Mouse (Mus musculus): ENCODE data around the gene Was. TPM values are rescaled to one million over a fixed set of nuclear protein-coding genes. Genes with fewer than 3 reads are reported as not detected.

Gene Was
- polyA plus RNA-seq (2014; fragmentation: Nextera tagmentation; extraction: Ambion mirVana) = 0.13 and 0.32 TPM in 2 replicates

DNA sequence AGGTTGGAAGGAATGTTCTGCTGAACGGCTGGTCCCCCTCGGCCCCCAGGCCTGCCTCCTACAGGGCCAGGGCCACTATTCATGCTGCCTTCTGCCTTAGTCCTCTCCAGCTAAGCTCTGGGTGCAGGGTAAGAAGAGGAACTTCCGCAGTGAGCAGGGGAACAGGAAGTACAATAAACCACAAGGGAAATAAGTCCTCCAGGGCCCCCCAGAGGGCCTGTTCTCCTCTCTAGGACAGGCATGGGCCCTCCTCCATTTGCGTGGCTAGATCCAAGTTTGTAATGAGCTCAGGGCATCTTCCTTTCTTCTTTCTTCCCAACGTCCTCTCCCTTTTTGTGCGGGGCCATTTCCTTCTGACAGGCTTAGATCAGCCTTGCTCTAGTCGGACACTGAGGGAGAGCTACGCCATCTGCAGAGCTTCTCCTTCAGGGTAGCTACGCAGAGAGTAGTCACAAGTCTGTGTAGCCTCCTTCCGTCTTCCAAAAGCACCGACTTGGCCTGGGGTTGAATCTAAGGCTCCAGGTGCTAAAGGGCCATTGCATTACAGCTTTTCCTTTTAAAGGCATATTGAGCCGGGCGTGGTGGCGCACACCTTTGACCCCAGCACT is at the start of gene Was:
Was (minus strand) TSS at position 153 of the 608 bp plus-strand sequence.
- Histone ChIP-seq H3K4me3 (replicated peaks; ENCODE audit: low read length) (no peak within 1 kb of the TSS), H3K27ac (no peak within 1 kb of the TSS), H3K36me3 (replicated peaks; ENCODE audit: control insufficient read depth, insufficient read depth) (no peaks in the 10 kb centered on the region), H3K27me3 (ENCODE audit: control insufficient read depth, insufficient read depth, low read length) (no peaks in the 10 kb centered on the region), H3K4me1 (replicated peaks; ENCODE audit: control insufficient read depth, insufficient read depth, low read length) (no peaks in the 10 kb centered on the region), H3K9me3 (ENCODE audit: control insufficient read depth, low read length) (no peaks in the 10 kb centered on the region), H3K4me2 (replicated peaks) (no peak within 1 kb of the TSS), H3K9ac (no peak within 1 kb of the TSS)
- ATAC-seq (ENCODE audit: low FRiP score) = no peak
- WGBS = 86% methylated on average over 14 of the region's 14 CpGs
- DNase-seq (ENCODE audit: low spot score) = no peak

GRCm38 (mm10) chrX:8139480-8139879 is 49.2 kb upstream of the Was start:
- H3K4me2 ChIP-seq (replicated peaks) = no peak overlapping the region
- ATAC-seq (ENCODE audit: low FRiP score) (no peak), DNase-seq (ENCODE audit: low spot score) (no peak)
- no peak overlapping the region for H3K27ac ChIP-seq
- H3K27me3 ChIP-seq (ENCODE audit: control insufficient read depth, insufficient read depth, low read length) = no peaks in the 10 kb centered on the region
- peaks cover 6% of the 10 kb centered on the region for H3K4me1 ChIP-seq (replicated peaks; ENCODE audit: control insufficient read depth, insufficient read depth, low read length)
- H3K4me3 ChIP-seq (replicated peaks; ENCODE audit: low read length) = no peak overlapping the region
- 59% methylated on average over 1 of the region's 1 CpGs for WGBS
- no peaks in the 10 kb centered on the region for H3K9me3 ChIP-seq (ENCODE audit: control insufficient read depth, low read length)
- H3K9ac ChIP-seq = no peak overlapping the region
- H3K36me3 ChIP-seq (replicated peaks; ENCODE audit: control insufficient read depth, insufficient read depth) = peaks cover 56% of the 10 kb centered on the region

DNA sequence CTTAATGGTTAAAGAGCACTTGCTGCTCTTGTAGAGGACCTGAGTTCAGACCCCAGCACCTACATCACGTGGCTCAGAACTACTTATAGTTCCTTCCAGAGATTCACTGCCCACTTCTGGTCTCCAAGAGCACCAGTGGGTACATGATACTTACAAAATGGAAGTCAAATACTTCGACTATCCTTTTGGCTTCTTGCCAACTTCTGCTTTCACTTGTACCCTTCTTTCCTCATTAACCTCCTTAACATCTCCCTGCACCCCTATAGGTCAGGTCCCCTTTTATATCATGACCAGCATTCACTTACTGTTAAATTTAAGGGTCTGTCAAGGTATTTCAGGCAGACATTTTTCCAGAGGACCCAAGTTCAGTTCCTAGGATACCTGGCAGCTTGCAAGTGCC is 45.6 kb upstream of the Was start:
- Histone ChIP-seq H3K4me1 (replicated peaks; ENCODE audit: control insufficient read depth, insufficient read depth, low read length) (peaks cover 5% of the 10 kb centered on the region; the same call in 1 of the 2 replicates), H3K4me2 (replicated peaks) (no peak overlapping the region), H3K27ac (no peak overlapping the region), H3K9me3 (ENCODE audit: control insufficient read depth, low read length) (no peaks in the 10 kb centered on the region), H3K27me3 (ENCODE audit: control insufficient read depth, insufficient read depth, low read length) (no peaks in the 10 kb centered on the region), H3K9ac (no peak overlapping the region), H3K4me3 (replicated peaks; ENCODE audit: low read length) (no peak overlapping the region), H3K36me3 (replicated peaks; ENCODE audit: control insufficient read depth, insufficient read depth) (peaks cover 30% of the 10 kb centered on the region)
- DNase-seq (ENCODE audit: low spot score) = no peak
- WGBS = 61% methylated on average over 2 of the region's 2 CpGs
- no peak for ATAC-seq (ENCODE audit: low FRiP score)

DNA sequence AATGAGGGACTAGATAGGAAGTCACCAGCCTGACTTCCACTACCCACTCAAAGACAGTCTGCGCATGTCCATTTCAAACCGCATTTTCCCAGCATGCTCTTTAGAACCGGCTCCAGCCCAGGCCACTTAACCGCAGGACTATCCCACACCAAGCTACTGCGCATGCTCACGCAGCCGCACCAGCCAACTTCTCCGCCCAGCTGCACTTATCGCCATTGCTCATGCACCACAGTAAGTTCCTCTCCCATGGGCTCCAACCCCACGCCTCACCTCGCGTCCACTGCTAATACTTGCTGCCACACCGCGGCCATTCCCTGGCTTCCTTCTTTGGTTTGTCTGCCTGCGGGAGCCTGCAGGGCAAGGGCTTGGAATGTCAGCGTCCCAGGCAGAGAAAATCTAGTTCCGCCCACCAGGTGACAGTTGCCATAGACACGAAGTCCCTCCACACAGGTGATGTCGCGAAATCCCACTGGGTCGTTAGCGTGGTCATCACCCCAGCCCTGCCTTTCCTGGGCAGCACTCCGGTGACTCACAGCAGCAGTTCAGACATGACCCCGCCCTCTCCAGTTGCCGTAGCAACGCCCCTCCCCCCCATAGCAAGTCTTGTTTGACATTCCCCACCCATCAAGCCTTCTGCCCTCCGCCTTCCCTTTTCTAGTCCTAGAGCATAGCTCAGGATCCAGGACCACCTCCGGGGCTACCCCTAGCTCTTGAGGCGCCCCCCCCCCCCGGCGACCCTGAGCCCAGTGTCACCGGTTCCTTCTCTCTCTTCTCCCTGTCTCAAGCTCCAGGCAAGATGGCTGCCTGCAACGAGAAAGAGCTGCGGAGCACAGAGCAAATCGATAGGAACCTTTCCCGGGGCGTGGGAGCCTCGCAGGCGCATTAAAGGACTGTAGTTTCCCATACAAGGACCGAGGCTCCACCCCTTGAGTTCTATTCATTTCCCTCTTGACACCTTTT is 42.0 kb upstream of the Was start, which contains the start of gene Wdr13:
Wdr13 (minus strand) TSS at position 876 of the 960 bp plus-strand sequence.
- no peaks in the 10 kb centered on the region for H3K27me3 ChIP-seq (ENCODE audit: control insufficient read depth, insufficient read depth, low read length)
- DNase-seq (ENCODE audit: low spot score) (peak; percentile 88), ATAC-seq (ENCODE audit: low FRiP score) (peak; percentile 86)
- 13% methylated on average over 36 of the region's 40 CpGs for WGBS
- H3K4me3 ChIP-seq (replicated peaks; ENCODE audit: low read length) = peak within 1 kb of the TSS; percentile 57
- H3K4me1 ChIP-seq (replicated peaks; ENCODE audit: control insufficient read depth, insufficient read depth, low read length) = peaks cover 5% of the 10 kb centered on the region; the same call in 1 of the 2 replicates
- H3K36me3 ChIP-seq (replicated peaks; ENCODE audit: control insufficient read depth, insufficient read depth) = peaks cover 33% of the 10 kb centered on the region; the same call in 1 of the 2 replicates
- H3K9ac ChIP-seq = peak within 1 kb of the TSS; percentile 67
- H3K9me3 ChIP-seq (ENCODE audit: control insufficient read depth, low read length) = no peaks in the 10 kb centered on the region
- peak within 1 kb of the TSS; percentile 97 for H3K27ac ChIP-seq
- H3K4me2 ChIP-seq (replicated peaks) = peak within 1 kb of the TSS; percentile 54

- Histone ChIP-seq H3K36me3 (replicated peaks; ENCODE audit: control insufficient read depth, insufficient read depth) (peaks cover 40% of the 10 kb centered on the region), H3K4me3 (replicated peaks; ENCODE audit: low read length) (peak overlapping the region; percentile 57), H3K4me2 (replicated peaks) (peak overlapping the region; percentile 54), H3K4me1 (replicated peaks; ENCODE audit: control insufficient read depth, insufficient read depth, low read length) (peaks cover 5% of the 10 kb centered on the region; the same call in 1 of the 2 replicates), H3K27me3 (ENCODE audit: control insufficient read depth, insufficient read depth, low read length) (no peaks in the 10 kb centered on the region), H3K9ac (no peak overlapping the region), H3K27ac (0 out of 2 replicates have a peak overlapping the region, but pooled peaks have one; percentile 97), H3K9me3 (ENCODE audit: control insufficient read depth, low read length) (no peaks in the 10 kb centered on the region)
- WGBS = 90% methylated on average over 17 of the region's 17 CpGs
- DNase-seq (ENCODE audit: low spot score) = no peak
- ATAC-seq (ENCODE audit: low FRiP score) = no peak
Measured at GRCm38 (mm10) chrX:8131393-8131792, 41.1 kb upstream of the Was start.

- Histone ChIP-seq H3K4me3 (replicated peaks; ENCODE audit: low read length) (no peak overlapping the region), H3K27me3 (ENCODE audit: control insufficient read depth, insufficient read depth, low read length) (no peaks in the 10 kb centered on the region), H3K4me1 (replicated peaks; ENCODE audit: control insufficient read depth, insufficient read depth, low read length) (no peaks in the 10 kb centered on the region), H3K36me3 (replicated peaks; ENCODE audit: control insufficient read depth, insufficient read depth) (peaks cover 57% of the 10 kb centered on the region), H3K27ac (no peak overlapping the region), H3K9ac (no peak overlapping the region), H3K4me2 (replicated peaks) (no peak overlapping the region), H3K9me3 (ENCODE audit: control insufficient read depth, low read length) (no peaks in the 10 kb centered on the region)
- DNase-seq (ENCODE audit: low spot score) (no peak), ATAC-seq (ENCODE audit: low FRiP score) (no peak)
- WGBS = 77% methylated on average over 7 of the region's 7 CpGs
Measured at GRCm38 (mm10) chrX:8125235-8125634, 34.9 kb upstream of the Was start.

DNA sequence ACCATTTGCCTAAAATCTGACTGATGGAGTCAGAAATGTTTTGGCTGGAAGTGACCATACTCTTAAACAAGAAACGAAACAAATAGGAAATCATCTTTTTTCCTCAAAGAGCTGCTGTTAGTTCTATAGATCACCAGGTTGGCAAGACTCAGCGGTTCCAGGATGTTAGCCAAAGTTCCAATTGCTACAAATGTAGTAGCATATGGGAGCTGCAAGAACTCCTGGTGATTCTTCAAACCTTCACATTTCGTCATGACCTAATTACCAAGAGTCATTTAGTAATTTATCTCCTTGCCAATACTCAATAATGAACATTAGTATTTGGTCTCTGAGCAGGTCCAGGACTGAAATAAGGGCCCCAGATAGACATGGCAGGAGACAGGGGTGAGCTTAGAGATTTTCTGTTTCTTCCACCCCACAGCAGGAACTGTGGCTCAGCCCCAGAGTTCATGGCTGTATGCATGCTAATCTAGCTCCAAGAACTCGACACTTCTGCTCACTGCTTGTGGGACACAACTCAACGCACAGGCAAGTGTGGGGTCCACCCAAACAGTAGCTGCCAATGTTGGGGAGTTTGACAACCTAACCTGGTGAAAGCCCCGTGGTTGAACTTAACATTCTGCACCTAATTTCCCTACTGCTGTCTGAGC is 33.6 kb upstream of the Was start:
- no peaks in the 10 kb centered on the region for H3K27me3 ChIP-seq (ENCODE audit: control insufficient read depth, insufficient read depth, low read length)
- DNase-seq (ENCODE audit: low spot score) = no peak
- no peak overlapping the region for H3K9ac ChIP-seq
- H3K27ac ChIP-seq = no peak overlapping the region
- H3K4me2 ChIP-seq (replicated peaks) = no peak overlapping the region
- H3K4me1 ChIP-seq (replicated peaks; ENCODE audit: control insufficient read depth, insufficient read depth, low read length) = no peaks in the 10 kb centered on the region
- peaks cover 52% of the 10 kb centered on the region for H3K36me3 ChIP-seq (replicated peaks; ENCODE audit: control insufficient read depth, insufficient read depth)
- H3K9me3 ChIP-seq (ENCODE audit: control insufficient read depth, low read length) = no peaks in the 10 kb centered on the region
- 84% methylated on average over 6 of the region's 6 CpGs for WGBS
- no peak for ATAC-seq (ENCODE audit: low FRiP score)
- H3K4me3 ChIP-seq (replicated peaks; ENCODE audit: low read length) = no peak overlapping the region

GRCm38 (mm10) chrX:8117264-8117663 is 27.0 kb upstream of the Was start:
- Histone ChIP-seq H3K36me3 (replicated peaks; ENCODE audit: control insufficient read depth, insufficient read depth) (0 out of 2 replicates have a peak, but pooled peaks cover 6% of the 10 kb centered on the region), H3K27me3 (ENCODE audit: control insufficient read depth, insufficient read depth, low read length) (no peaks in the 10 kb centered on the region), H3K27ac (no peak overlapping the region), H3K9me3 (ENCODE audit: control insufficient read depth, low read length) (no peaks in the 10 kb centered on the region), H3K4me3 (replicated peaks; ENCODE audit: low read length) (no peak overlapping the region), H3K9ac (no peak overlapping the region), H3K4me2 (replicated peaks) (no peak overlapping the region), H3K4me1 (replicated peaks; ENCODE audit: control insufficient read depth, insufficient read depth, low read length) (no peaks in the 10 kb centered on the region)
- DNase-seq (ENCODE audit: low spot score) (no peak), ATAC-seq (ENCODE audit: low FRiP score) (no peak)

- 0 out of 2 replicates have a peak, but pooled peaks cover 6% of the 10 kb centered on the region for H3K36me3 ChIP-seq (replicated peaks; ENCODE audit: control insufficient read depth, insufficient read depth)
- DNase-seq (ENCODE audit: low spot score) (no peak), ATAC-seq (ENCODE audit: low FRiP score) (no peak)
- H3K27ac ChIP-seq = no peak overlapping the region
- H3K27me3 ChIP-seq (ENCODE audit: control insufficient read depth, insufficient read depth, low read length) = no peaks in the 10 kb centered on the region
- no peaks in the 10 kb centered on the region for H3K4me1 ChIP-seq (replicated peaks; ENCODE audit: control insufficient read depth, insufficient read depth, low read length)
- H3K9ac ChIP-seq = no peak overlapping the region
- WGBS = 74% methylated on average over 4 of the region's 4 CpGs
- no peaks in the 10 kb centered on the region for H3K9me3 ChIP-seq (ENCODE audit: control insufficient read depth, low read length)
- no peak overlapping the region for H3K4me3 ChIP-seq (replicated peaks; ENCODE audit: low read length)
- no peak overlapping the region for H3K4me2 ChIP-seq (replicated peaks)
Measured at GRCm38 (mm10) chrX:8115275-8115674, 25.0 kb upstream of the Was start.
